Mouse (Mus musculus): ENCODE data around the gene Thrb. TPM values are rescaled to one million over a fixed set of nuclear protein-coding genes. Genes with fewer than 3 reads are reported as not detected.
A peak's percentile ranks its signal among the peaks of the same experiment; 100 is the strongest.
"Not testable (repeated sequence)": the region's sequence is repeated elsewhere in the genome, so short reads cannot be mapped to it uniquely, and the experiment has no call there.

Gene Thrb
- total RNA-seq, 2 experiments from 2014 or later, result 0.62 to 0.74 TPM

- ATAC-seq (replicated peaks; ENCODE audit: poor library complexity), result peak; percentile 65
Observed at GRCm38 (mm10) chr14:17922807-17923704, 263.0 kb downstream of the Thrb start.

GRCm38 (mm10) chr14:17927469-17927868, 267.4 kb downstream of the Thrb start:
- peak; percentile 46; the same call in 1 of the 2 replicates for ATAC-seq (replicated peaks; ENCODE audit: poor library complexity)

DNA sequence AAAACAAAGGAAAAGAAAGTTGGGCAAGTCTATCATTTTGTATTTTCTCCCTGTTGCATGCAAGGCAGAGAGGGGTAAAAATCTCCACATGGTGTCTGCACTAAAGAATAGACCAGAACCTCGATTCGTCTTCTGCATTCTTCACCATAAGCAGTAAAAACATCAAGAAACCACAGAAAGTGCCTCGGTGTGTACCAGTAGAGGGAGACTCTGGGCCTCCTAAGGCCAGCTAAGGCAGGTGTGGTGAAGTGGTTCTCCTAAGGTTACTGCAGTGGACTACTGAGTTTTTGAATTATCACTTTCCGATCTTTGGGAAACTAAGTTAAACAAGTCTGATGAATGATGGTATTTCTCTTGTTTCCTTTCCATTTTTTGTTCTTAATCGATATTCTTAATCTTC, 269.5 kb downstream of the Thrb start:
- 0 out of 2 replicates have a peak, but pooled peaks have one; percentile 39 for ATAC-seq (replicated peaks; ENCODE audit: poor library complexity)

GRCm38 (mm10) chr14:17933475-17933874, 273.4 kb downstream of the Thrb start:
- ATAC-seq (replicated peaks; ENCODE audit: poor library complexity), result peak; percentile 81

GRCm38 (mm10) chr14:17934779-17935178, 274.7 kb downstream of the Thrb start:
- ATAC-seq (replicated peaks; ENCODE audit: poor library complexity), result not testable (repeated sequence)

GRCm38 (mm10) chr14:17954038-17954437, 294.0 kb downstream of the Thrb start:
- 0 out of 2 replicates have a peak, but pooled peaks have one; percentile 23 for ATAC-seq (replicated peaks; ENCODE audit: poor library complexity)

DNA sequence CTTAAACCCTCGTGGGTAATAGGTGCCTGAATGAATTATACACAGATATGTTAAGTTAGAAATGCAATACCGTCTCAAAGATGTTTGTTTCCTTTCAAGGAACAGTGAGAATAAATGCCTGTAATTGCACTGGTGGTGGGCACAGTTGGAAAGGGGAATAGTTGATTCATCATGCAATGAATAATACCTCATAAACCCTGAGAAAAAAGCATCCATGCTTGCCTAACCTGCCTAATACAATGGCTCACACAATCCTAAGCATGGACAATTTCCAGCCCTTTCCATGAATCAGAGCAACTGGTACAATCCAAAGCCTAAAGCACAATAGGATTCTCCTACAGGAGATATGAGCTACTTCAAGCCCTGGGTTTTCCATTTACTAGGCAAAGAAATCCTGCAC, 299.8 kb downstream of the Thrb start:
- ATAC-seq (replicated peaks; ENCODE audit: poor library complexity), result no peak

GRCm38 (mm10) chr14:17967117-17967726, 307.2 kb downstream of the Thrb start:
- ATAC-seq (replicated peaks; ENCODE audit: poor library complexity), result peak; percentile 99

DNA sequence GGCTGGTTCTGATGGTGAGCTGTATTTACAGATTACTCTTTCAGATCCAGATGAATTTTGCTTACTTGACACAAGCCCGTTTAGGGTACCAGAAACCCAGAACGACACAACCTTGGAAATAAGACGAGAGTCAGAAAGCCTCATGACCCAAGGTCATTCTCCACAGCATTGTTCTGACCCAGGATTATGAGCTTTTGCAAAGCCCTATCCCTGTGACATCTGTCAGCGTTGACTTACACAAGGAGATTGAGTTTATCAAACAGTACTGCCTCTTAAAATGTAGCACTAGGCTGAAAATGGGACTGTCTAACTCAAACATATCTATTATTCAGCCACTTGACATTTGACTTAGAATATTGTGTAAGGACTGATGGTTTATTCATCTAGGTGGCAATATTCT, 312.1 kb downstream of the Thrb start:
- no peak for ATAC-seq (replicated peaks; ENCODE audit: poor library complexity)

GRCm38 (mm10) chr14:17972665-17973064, 312.6 kb downstream of the Thrb start:
- no peak for ATAC-seq (replicated peaks; ENCODE audit: poor library complexity)

DNA sequence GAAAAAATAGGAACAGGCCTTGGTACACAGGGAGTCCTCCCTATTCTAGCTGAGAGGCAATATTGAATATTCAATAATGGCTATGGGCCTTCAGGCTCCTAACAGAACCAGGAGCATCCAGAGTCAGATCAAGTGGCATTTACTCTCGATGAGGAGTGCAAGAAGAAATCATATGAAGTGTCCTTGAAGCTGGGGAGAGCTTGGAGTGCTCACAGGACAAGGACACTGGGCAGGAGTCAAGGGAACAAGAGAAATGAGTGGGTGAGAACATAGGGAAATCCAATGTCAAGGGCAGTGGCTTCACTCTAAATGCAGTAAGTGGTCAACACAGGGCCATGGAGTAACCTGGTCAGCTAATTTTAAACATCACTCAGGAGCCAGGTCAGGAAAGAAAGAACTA, 315.7 kb downstream of the Thrb start:
- ATAC-seq (replicated peaks; ENCODE audit: poor library complexity), result no peak

DNA sequence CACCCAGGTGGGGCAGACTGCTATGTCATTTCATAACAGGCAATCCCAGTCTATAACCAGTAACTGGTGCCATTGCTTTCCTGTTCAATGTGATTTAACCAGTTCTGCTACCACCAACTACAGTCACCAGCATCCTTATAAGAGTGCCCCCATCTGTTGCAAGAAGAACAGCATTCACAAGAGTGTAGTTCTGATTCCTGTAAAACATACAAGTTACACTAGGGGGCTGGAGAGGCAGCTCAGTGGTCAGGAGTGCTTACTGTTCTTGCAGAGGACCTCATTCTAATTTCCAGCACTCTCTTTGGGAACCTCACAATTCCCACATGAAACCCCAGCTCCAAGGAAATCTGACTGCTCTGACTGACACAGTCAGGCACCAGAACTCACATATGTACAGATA, 318.2 kb downstream of the Thrb start:
- ATAC-seq (replicated peaks; ENCODE audit: poor library complexity), result peak; percentile 60; the same call in 1 of the 2 replicates

DNA sequence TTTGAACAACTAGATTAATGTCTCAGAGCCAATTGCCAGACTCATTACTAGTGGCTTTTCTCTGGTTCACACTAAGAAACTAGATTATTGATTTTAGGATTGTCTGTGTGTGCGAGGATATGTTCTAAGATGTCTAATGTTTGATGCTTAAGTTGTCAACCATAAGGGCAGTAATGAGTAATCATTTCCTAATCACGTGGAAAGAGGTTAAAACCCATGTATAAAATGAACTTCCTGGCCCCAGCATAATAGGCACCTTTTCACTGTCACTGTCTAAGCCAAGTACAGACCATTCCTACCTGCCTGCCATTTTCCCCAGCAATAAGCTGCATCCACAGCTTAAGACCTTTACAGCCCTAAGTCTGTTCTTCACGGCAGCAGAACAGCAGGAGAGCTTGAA, 321.2 kb downstream of the Thrb start:
- ATAC-seq (replicated peaks; ENCODE audit: poor library complexity), result no peak

- ATAC-seq (replicated peaks; ENCODE audit: poor library complexity), result peak; percentile 33
Observed at GRCm38 (mm10) chr14:17982017-17982416, 322.0 kb downstream of the Thrb start.

- peak; percentile 38; the same call in 1 of the 2 replicates for ATAC-seq (replicated peaks; ENCODE audit: poor library complexity)
Observed at GRCm38 (mm10) chr14:17983390-17983789, 323.3 kb downstream of the Thrb start.

DNA sequence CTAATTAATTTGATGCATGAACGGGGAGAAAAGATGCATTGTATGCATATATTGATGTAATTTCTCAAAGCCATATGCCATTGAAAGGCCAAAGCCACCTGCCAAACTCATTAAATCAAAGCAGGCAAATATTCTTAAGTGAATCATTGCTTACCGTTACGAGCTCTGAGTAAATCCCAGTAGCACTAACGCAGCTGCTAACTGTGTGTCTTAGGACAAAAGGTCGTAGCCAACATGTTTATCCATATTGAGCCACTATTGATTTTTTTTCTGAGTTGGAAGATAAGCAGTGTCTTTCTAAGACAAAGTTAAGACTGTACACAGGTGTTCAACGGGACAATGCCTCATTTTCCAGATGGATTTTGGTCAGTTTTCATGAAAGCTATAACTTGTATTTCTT, 323.8 kb downstream of the Thrb start:
- no peak for ATAC-seq (replicated peaks; ENCODE audit: poor library complexity)

GRCm38 (mm10) chr14:17988580-17988979, 328.5 kb downstream of the Thrb start:
- ATAC-seq (replicated peaks; ENCODE audit: poor library complexity), result peak; percentile 37; the same call in 1 of the 2 replicates

GRCm38 (mm10) chr14:17989182-17989581, 329.1 kb downstream of the Thrb start:
- no peak for ATAC-seq (replicated peaks; ENCODE audit: poor library complexity)

DNA sequence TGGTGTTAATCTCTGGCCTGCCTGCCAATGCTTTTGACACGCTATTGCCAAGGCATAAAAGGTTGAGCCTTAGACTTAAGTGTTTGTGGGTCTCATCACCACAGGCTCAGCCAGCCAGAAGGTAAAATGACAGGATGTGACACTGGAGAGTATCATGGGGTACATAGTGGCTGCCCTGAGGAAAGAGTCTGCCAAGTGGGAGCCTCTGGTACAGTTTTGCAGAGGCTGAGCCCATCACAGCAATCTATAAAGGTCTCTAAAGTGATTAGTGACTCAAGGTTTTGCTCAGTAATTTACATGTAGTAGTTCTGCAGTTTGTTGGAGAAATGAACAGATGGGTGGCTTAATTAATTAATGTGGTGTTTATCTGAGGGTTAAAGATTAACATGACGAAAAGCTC, 330.1 kb downstream of the Thrb start:
- no peak for ATAC-seq (replicated peaks; ENCODE audit: poor library complexity)

DNA sequence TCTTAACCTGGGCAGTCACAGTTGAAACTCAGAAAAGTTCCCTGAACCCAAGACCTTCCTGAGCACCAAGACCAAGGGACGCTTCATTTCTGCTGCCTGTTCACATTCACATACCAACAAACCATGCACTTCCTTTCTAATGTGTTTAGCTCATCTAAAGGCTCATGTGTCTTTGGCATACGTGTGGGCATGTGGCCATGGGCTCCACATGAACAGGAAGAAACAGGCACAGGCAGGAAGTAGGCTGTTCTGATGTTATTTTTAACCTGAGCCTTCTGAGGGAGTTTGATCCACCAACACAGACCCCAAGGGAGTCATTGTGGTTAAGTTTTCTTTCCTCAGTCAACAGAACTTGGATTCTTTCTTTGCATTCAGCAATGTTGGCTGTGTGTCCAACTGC, 341.8 kb downstream of the Thrb start:
- ATAC-seq (replicated peaks; ENCODE audit: poor library complexity), result peak; percentile 91

GRCm38 (mm10) chr14:18003686-18004085, 343.6 kb downstream of the Thrb start:
- ATAC-seq (replicated peaks; ENCODE audit: poor library complexity), result no peak

GRCm38 (mm10) chr14:18008524-18008923, 348.5 kb downstream of the Thrb start:
- no peak for ATAC-seq (replicated peaks; ENCODE audit: poor library complexity)

All from megakaryocyte progenitor cell, adult 5-6 weeks (primary cell).